Mouse (Mus musculus) T-helper 2 cell (primary cell): Measurements from ENCODE around the gene Rxra.

ENCODE experiments used
- in situ Hi-C: fragments of 300-600 bp; cut with MboI, MseI; formaldehyde crosslinking; loops from one replicate; pipeline ENCODE4 v1.15.1; 2025; ENCODE audit warnings: high pct_unique_total_duplicates

Rxra gene

GRCm38 (mm10) chr2:27670746-27671145 is 5.5 kb upstream of the Rxra start:
- in situ Hi-C loops = no loop called here

GRCm38 (mm10) chr2:27671633-27672091 is 4.6 kb upstream of the Rxra start:
- in situ Hi-C loops = no loop called here

- in situ Hi-C loops = no loop called here
Measured at GRCm38 (mm10) chr2:27676478-27677325, 462 bp downstream of the Rxra start.

- in situ Hi-C loops = no loop called here
Measured at GRCm38 (mm10) chr2:27677411-27678310, 1.4 kb downstream of the Rxra start.

GRCm38 (mm10) chr2:27678331-27678730 is 2.1 kb downstream of the Rxra start:
- in situ Hi-C loops = no loop called here

GRCm38 (mm10) chr2:27678836-27679480 is 2.7 kb downstream of the Rxra start:
- in situ Hi-C loops = no loop called here

- in situ Hi-C loops = loop anchor here (5.0 kb wide), 1 partner anchor 43 kb away; no protein-coding TSS in a partner anchor
Measured at GRCm38 (mm10) chr2:27679621-27680025, 3.4 kb downstream of the Rxra start.

- in situ Hi-C loops = loop anchor here (5.0 kb wide), 1 partner anchor 42 kb away; no protein-coding TSS in a partner anchor
Measured at GRCm38 (mm10) chr2:27680058-27680457, 3.8 kb downstream of the Rxra start.

GRCm38 (mm10) chr2:27680595-27680994 is 4.4 kb downstream of the Rxra start:
- in situ Hi-C loops = loop anchor here (5.0 kb wide), 1 partner anchor 42 kb away; no protein-coding TSS in a partner anchor

GRCm38 (mm10) chr2:27681426-27681825 is 5.2 kb downstream of the Rxra start:
- in situ Hi-C loops = loop anchor here (5.0 kb wide), 1 partner anchor 41 kb away; no protein-coding TSS in a partner anchor

- in situ Hi-C loops = loop anchor here (5.0 kb wide), 1 partner anchor 40 kb away; no protein-coding TSS in a partner anchor
Measured at GRCm38 (mm10) chr2:27682096-27682495, 5.9 kb downstream of the Rxra start.

GRCm38 (mm10) chr2:27684017-27684657 is 7.9 kb downstream of the Rxra start:
- in situ Hi-C loops = loop anchor here (5.0 kb wide), 1 partner anchor 38 kb away; no protein-coding TSS in a partner anchor

- in situ Hi-C loops = no loop called here
Measured at GRCm38 (mm10) chr2:27685917-27686316, 9.7 kb downstream of the Rxra start.

GRCm38 (mm10) chr2:27686335-27686734 is 10.1 kb downstream of the Rxra start:
- in situ Hi-C loops = no loop called here

- in situ Hi-C loops = no loop called here
Measured at GRCm38 (mm10) chr2:27687041-27687440, 10.8 kb downstream of the Rxra start.

GRCm38 (mm10) chr2:27687973-27688372 is 11.7 kb downstream of the Rxra start:
- in situ Hi-C loops = no loop called here

- in situ Hi-C loops = no loop called here
Measured at GRCm38 (mm10) chr2:27690714-27691113, 14.5 kb downstream of the Rxra start.

- in situ Hi-C loops = no loop called here
Measured at GRCm38 (mm10) chr2:27691139-27691720, 15.0 kb downstream of the Rxra start.

GRCm38 (mm10) chr2:27692608-27693007 is 16.4 kb downstream of the Rxra start:
- in situ Hi-C loops = no loop called here

GRCm38 (mm10) chr2:27693684-27694083 is 17.4 kb downstream of the Rxra start:
- in situ Hi-C loops = no loop called here
